Mouse (Mus musculus) layer of hippocampus, adult 11-12 months (tissue): ENCODE data around the gene Emb.

Experiments used
- DNase-seq: peaks from one replicate; pipeline ENCODE4 v3.0.0; 2022; ENCODE audit warnings: low spot score

Emb gene

DNA sequence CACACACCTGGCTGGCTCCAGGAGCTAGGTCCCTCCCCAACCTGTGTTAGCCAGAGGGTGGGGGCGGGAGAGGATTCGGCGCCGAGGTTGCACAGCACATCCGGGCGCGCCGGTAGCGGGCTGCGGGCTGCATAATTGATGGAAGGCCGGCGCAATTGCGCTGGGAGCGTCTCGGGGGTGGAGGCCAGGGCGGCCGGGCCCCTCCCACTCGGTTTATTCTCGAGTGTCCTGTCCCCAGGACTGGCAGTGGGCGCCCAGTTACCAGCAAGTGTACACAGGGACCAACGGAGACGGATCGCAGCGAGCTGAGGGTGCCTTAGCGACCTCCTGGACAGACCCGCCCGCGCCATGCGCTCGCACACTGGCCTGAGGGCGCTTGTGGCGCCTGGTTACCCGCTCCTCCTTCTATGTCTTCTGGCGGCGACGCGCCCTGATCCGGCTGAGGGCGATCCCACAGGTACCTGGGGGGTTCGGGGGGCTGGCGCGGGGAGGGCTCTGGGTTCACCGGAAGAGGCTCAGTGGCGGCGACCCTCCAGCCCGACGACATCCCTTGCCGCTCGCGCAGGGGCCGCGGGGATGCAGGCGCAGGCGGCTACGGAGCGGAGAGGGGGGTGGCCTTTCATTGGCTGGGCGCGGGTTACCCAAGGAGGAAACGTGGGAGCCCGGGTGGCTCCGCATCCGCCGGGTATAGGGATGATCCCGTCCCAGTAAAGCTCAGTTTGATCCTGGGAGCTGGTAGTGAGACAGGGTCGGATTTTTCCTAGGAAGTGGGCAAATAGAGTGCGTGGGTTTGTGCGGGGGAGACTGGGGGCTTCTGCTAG is 12.4 kb downstream of the Emb start, which contains the start of gene Gm17509:
TSS of gene Gm17509 (minus strand) at position 575 of the 821 bp plus-strand sequence.
- peak; percentile 57 for DNase-seq

DNA sequence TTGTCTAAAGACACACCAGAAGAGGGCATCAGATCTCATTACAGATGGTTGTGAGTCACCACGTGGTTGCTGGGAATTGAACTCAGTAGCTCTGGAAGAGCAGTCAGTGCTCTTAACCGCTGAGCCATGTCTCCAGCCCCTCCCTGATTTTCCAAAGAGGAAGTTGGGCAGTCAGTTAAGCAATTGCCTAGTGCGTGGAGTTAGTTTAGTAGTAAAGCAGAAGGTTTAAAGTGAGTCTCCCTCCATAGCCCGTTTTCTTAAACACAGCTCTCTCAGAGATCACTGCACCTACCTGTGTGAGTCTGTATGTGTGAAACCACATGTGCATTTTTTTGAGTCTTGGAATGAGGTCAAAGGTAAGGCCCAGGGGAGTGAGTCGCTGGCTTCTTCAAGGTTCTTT is 14.8 kb downstream of the Emb start:
- no peak for DNase-seq

DNA sequence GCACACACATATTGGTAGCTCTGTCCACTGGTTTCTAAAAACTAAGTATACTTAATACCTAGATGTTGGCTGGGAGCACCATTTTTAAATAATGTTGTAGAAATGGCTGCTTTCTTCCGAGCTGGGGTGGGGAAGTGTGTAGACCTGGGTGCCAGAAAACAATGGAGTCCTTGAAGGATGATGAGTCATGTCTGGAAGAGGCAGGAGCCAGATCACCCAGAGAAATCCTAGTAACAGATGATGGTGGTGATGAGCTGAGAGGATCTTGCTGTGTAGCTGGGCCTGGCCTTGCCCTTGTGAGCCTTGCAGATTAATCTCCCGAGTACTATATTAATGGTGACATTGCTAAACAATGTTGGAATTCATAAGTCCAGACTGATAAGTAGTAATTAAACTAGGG is 16.6 kb downstream of the Emb start:
- DNase-seq = no peak

DNA sequence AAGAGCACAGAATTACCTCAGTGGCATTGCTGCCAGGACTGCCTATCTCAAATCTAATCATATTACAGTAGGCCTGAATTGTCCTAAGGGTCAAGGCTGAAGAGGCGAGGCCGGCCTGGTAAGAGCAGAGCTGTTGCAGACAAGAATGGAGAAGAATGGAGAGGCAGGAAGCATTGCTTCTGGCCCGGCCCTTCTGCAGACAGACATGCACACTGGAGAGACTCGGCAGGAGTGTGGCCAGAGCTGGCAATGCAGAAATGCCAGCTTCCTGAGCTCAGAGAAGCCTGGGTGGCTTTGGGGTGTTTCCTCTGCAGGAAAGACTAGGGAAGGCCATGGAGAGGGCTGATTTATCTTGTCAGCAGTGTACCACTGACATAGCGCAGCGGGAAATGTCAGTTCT is 17.2 kb downstream of the Emb start:
- no peak for DNase-seq

DNA sequence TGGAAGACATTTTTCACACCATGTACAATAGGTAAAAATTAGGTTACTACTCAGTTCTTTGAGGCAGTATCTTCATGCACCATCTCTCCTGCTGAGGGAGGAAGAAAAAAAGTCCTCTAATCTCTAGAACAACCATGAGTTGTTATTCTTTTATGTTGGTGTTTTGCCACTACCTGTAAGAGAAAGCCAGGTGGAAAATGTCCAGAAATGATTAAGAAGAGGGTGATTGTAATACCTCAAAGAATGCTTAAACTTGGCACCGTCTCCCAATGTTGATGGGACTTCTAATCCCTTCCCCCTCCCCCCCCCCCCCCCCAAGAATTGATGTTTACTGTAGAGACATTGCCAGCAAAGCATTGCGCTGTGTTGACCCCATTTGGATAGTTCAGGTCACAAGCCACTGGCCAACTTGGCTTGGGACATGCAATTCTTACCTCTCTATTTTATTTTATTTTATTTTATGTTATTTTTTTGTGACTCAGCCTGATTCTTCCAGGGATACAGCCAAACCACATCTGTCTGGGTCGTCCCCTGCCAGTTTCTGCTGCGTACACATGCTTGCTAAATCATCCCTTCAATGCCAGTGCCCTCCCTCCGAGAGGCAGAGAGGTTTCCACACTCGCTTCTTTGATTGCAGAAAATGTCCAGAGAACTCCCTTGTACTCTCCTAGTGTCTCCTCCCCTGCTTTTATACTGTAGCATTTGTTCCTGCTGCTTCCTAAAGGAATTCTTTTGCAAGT is 22.2 kb downstream of the Emb start:
- no peak for DNase-seq

DNA sequence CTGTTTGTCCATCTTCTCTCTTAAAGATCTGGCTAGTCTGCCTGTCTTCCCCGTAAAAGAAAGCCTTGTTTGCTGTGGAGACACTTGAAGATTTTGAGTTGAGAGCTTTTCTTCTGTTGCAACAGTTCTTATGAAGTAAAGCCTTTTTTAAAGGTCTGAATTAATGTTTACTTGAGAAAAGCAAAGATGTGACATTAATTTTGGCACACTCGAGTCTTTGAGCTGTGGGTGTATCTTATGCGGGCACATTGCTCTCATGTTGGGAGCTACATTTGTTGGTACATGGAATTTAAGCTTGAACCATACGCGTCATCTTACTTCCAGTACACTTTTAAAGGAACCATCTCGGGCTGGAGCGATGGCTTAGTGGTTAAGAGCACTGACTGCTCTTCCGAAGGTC is 25.5 kb downstream of the Emb start:
- no peak for DNase-seq

DNA sequence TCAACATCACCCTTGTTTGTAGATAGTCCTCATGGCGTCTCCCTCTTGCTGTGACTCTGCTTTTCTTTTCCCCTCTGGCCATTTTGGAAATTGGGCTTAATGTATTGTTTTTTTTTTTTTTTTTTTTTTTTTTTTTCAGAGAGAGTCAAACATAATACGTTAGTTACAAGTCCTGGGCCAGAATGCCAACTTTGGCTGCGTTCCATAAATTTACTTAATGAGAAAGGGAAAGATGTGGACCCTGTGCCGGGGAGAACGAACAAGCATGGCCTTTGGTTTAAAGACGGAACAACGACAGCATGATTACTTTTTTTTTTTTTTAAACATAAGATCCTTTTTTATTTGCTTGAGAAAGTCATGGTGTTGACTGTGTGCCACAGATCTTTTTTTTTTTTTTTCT is 26.1 kb downstream of the Emb start:
- DNase-seq = no peak

DNA sequence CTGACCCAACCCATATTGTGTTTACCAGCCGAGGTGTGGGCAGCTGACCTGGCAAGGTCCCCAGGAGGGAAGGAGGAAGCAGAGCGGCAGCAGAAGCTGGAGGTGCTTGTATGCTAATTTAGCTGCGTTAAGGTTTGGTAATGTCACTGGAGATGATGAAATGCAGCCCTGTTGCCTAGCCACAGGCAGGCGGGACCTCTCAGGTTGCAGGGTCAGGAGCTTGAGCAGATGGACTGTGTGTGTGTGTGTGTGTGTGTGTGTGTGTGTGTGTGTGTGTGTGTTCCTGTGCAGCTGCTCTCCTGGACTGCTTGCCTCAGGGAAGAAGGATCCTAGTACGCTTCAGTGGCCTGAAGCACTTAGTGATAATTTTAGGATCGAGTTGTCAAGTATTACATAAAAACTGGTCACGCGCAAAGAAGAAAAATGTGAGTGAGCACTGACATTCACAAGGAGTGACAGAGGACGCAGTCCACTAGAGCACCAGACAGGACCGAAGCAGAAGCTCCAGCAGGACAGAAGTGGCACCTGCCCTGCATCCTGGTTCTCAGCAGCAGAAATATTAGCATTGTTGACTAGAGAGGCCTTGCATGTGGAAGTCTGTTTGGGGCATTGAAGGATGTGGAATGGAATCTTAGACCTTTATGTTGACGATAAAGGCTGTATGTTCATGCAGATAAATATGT is 27.3 kb downstream of the Emb start:
- DNase-seq = no peak

DNA sequence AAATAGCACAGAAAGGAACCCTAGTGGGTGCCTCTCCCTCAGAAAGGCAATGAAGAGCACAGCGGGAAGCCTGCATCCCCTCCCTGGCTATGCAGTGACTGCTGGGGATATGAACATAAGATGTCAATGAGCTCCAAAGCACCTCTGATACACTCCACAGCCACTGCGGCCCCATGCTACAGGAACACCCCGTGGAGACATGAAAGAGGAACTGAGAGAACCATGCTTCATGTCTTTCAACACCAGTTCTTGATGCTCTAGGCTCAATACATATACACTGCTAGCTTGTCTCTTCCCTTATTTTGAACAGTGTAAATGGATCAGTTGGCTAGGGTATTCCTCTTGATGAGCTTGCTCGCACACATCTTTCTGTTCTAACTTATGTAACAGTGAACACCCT is 28.8 kb downstream of the Emb start:
- no peak for DNase-seq

DNA sequence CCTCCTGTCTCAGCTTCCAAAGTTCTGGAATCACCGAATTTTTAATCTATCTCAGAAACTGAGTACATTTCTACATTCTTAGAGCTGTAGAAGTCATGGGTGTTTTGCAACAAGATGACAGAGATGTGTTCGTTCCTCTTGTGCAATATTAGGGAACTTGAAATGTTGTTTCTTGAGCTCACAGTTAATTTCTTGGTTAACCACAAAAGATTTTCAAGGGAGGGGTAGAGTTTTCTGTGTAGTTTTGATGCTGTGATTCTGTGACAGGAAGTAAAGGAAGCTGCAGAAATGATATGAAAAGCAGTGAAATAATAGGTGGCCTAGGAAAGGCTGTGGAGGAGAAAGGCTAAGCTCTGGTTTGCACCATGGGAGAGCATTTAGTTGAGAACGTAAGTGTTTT is 33.7 kb downstream of the Emb start:
- DNase-seq = no peak

DNA sequence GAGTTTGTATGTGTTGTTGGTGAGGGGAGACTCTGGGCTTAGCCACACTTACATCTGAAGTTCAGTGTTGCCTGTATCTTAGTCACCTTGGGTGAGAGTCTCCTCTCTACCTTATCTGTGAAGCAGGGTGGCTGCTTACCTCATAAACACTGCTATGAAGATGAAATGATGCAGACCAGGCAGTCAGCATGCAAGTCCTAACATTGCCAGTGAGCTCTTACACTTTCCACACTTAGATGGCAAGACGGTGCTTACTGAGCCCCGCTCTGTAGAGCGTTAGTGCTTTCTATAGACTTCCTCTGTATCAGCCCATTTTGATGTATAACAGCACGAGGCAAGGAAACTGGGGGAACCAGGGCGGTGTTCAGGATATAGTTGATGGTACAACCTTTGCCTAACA is 34.3 kb downstream of the Emb start:
- no peak for DNase-seq

DNA sequence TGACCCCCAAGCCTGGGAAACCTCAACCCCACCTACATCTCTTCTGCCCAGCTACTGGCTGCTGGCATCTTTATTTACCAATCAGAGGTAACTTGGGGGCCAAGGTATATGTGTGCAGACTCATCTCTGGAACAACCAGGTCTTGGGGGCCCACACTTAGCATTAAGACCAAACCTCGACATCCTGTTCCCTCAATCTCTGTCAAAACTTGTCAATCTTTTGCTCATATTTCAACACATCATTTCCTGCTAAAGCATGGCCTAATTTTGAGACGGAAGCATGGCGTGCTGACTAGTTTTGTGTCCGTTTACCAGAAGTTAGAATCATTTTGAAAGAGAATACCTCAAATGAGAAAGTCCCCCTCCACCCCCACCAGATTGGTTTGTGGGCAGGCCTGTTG is 52.4 kb downstream of the Emb start:
- no peak for DNase-seq

DNA sequence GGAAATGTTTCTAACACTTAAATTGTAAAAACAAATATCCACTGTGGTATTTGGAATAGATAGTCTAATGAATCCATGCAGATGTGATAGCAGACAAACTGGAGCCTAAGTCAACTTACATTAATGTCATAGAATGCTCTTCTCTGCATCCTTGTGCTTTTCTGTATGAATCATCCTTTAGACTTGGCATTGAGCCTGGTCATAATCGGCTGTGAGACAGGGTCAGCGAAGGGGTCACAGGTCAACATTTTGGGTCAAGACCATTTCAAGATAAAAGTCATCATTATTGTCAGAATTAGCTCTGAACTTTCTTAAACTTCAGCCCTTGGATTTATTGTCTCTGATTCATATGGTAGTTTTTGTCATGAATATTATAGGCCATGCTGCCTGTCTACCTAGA is 57.8 kb downstream of the Emb start:
- no peak for DNase-seq

DNA sequence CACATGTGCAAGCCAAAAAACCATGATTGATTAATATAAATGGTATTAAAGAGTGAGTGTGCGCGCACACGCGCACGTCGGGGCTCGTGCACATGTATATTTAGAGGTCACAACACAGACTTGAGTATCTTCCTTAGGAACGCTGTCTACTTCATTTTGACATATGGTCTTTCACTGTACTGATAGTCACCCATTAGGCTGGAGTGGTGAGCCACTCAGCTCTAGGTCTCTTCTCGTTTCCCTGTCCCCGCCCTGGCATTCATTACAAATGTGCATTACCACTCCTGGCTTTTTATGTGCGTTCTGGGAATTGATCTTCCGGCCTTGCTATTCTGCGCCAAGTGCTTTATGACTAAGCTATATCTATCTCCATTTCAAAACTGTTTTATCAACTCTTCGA is 59.6 kb downstream of the Emb start:
- no peak for DNase-seq

DNA sequence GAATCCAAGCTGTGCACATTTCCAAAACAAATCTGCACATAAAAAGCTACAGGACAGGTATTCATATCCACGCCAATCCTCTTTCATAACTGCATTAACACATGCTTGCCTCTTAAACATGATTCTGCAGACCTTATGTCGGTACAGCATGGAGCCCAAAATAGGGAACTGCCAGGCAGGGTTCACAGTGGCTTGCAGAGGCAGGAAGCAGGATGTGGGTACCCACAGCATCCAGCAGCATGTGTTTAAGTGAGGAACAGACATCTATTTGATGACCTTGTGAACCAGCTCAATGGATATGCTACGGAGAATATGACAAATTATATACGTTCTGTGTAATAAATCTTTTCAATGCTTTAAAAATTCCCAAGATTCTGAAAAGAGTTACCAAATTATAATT is 75.7 kb downstream of the Emb start:
- no peak for DNase-seq

DNA sequence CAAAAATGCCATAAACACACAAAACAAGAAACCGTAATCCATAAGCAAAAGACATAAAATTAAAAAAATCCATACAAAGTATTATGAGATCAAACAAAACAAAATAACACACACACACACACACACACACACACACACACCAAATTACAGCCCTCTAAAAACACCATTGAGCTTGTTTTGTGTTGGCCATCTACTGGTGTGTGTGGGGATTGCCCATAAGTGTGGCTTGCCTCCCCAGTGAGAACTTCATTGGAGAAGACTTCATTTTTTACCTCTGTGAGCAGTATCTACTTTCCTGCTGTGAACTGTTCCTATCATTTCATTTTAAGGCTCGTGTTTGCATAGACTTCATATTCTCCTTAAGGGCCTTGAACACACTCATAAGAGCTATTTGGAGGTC is 78.6 kb downstream of the Emb start:
- DNase-seq = no peak

DNA sequence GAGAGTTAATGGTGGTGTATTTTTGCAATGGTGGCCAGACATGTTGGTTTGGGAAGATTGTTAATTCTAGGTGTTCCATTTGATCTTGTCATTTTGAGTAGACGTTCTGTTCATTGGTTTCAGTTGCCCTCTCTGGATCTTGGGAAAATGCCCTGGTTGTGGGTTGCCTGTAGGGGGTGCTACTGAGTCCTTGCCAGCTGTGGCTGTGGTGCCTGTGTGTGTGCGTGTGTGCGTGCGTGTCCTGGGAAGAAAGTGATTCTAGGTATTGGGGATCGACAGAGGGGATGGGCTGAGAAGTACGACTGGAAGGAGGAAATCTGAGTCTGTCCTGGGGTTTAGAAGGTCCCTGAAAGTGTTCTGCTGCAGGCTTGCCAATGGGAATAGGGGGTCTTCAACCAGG is 79.1 kb downstream of the Emb start:
- no peak for DNase-seq

DNA sequence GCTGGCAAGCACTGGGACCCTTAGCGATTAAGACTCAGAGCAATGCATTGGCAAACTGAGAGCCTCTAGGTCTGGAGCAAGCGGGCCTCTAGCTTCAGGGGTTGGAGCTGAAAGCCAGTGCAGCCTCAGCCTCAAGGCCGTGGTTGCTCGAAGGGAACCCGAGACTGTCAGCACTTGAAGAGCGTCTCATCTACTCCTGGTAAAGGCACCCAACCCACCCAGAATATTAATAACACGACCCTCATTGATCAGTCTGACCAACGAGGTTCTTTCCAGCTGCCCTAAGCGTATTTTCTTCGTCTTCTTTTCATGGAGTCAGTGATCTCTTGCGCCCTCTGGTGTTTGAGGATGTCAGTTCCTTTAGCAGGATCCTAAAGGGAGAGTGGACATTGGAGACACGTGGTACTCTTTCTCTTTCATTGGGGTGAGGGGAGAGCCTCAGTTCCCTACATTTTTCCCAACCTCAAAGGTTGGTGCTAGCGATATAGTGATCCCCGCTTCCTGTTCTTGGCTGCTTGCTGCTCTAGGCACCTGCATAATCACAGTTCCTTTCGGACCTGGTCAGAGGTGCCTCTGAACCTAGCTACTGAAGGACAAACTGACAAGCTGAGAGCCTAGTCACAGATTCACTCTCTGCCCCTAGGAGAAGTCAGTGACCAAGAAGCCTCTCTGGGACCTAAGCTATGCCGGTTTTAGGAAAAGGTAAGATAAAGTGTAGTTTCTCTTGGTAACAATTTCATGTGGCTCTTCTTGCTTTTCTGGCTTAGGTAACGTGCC is 81.3 kb downstream of the Emb start:
- peak; percentile 79 for DNase-seq

DNA sequence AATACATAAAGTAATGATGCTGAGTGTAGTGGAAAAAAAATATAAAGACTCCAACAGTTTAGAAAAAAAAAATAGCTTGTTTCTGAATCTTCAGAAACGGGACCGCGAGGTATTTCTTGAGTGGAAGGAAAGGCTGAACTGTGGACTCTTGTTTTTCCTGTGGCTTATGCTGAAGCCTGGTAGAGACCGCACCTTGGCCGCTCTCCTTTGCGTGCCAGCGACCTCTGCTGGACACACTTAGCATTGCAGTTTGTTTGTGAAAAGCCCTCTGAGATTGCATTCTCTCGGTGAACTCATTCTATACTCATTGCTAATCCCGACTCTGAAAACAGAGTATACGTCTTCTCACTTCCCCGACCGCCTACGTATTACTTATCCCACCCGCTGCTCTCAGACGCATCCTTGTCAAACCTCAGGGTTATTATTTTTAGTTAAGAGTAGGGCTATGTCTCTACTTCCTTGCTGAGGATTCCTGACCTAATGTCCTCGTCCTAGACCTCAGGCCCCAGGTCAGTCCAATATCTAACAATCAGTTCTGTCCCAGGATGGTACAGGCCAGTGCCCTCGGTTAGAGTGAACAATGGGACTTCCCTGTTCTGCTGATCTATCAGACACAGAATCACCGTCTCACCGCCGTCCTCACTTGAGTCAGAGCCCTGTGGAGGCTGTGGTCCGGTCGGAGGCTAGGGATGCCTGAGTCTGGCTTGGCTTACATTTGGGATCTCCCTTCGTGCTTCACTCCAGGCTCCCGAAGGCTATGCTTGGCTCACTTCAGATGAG is 103.3 kb downstream of the Emb start:
- DNase-seq = peak; percentile 75
